Mouse (Mus musculus) forebrain, postnatal 0 days (tissue): ENCODE results near the gene Gabrb2. TPM values are rescaled to one million over a fixed set of nuclear protein-coding genes. Genes with fewer than 3 reads are reported as not detected.

Experiments
- ATAC-seq: fragments of 200-750 bp; cut with Nextera tagmentation; 2 replicates; pipeline ENCODE4 v1.8.0; 2017; ENCODE audit warnings: mild to moderate bottlenecking, moderate library complexity
- DNase-seq: peaks from one replicate; pipeline ENCODE4 v3.0.0-alpha.2; 2015
- H3K27ac ChIP-seq: fragments of 300-500 bp; sonication (generic); 2 replicates; pipeline ENCODE4 v1.5.1; 2014; ENCODE audit warnings: low read depth, mild to moderate bottlenecking, antibody characterized with exemption, low read length, moderate library complexity, mixed read lengths
- H3K27me3 ChIP-seq: fragments of 300-500 bp; sonication (generic); 2 replicates; pipeline ENCODE4 v1.6.1; 2014; ENCODE audit warnings: mild to moderate bottlenecking, low read length, mixed read lengths; ENCODE audit not compliant: insufficient read depth
- H3K36me3 ChIP-seq: fragments of 300-500 bp; sonication (generic); 2 replicates; pipeline ENCODE4 v1.6.1; 2014; ENCODE audit warnings: mild to moderate bottlenecking, moderate library complexity; ENCODE audit not compliant: insufficient read depth
- H3K4me1 ChIP-seq: fragments of 300-500 bp; sonication (generic); 2 replicates; pipeline ENCODE4 v1.6.1; 2014; ENCODE audit warnings: antibody characterized with exemption; ENCODE audit not compliant: insufficient read depth
- H3K4me2 ChIP-seq: fragments of 300-500 bp; sonication (generic); 2 replicates; pipeline ENCODE4 v1.6.1; 2014; ENCODE audit warnings: low read depth, mild to moderate bottlenecking, moderate library complexity
- H3K4me3 ChIP-seq: fragments of 300-500 bp; sonication (generic); 2 replicates; pipeline ENCODE4 v1.5.1; 2014; ENCODE audit warnings: low read depth, low read length, mixed read lengths
- H3K9ac ChIP-seq: fragments of 300-500 bp; sonication (generic); 2 replicates; pipeline ENCODE4 v1.6.1; 2014; ENCODE audit warnings: mild to moderate bottlenecking
- H3K9me3 ChIP-seq: fragments of 300-500 bp; sonication (generic); 2 replicates; pipeline ENCODE4 v1.6.1; 2016; ENCODE audit warnings: low read length
- CTCF ChIP-seq: sonication (generic); IDR thresholded peaks from 2 replicates; pipeline ENCODE4 v1.5.1; 2016; ENCODE audit warnings: antibody characterized with exemption, control low read depth, low read depth
- WGBS: fragments of 180-500 bp; shearing (Covaris S2); extraction: QIAGEN DNeasy Blood & Tissue Kit; methylation state at CpG from one replicate; pipeline ENCODE4 v1.1.7; 2014; 5-methylcytosine and 5-hydroxymethylcytosine counted together
- polyA plus RNA-seq: library from polyadenylated mRNA; unstranded; fragments of >200 nt; fragmentation: Nextera tagmentation; extraction: Ambion mirVana; gene quantifications from 2 replicates; pipeline ENCODE4 v1.2.1, GENCODE M21; 2015
- total RNA-seq: library from RNA; depleted of rRNA; stranded (reverse); fragments of >200 nt; gene quantifications from 2 replicates; pipeline ENCODE4 v1.2.3, GENCODE M21; 2014; rRNA removed

Gene Gabrb2
- total and polyA plus RNA-seq, 2 experiments from 2014 or later: 25.9 to 90.0 TPM

DNA sequence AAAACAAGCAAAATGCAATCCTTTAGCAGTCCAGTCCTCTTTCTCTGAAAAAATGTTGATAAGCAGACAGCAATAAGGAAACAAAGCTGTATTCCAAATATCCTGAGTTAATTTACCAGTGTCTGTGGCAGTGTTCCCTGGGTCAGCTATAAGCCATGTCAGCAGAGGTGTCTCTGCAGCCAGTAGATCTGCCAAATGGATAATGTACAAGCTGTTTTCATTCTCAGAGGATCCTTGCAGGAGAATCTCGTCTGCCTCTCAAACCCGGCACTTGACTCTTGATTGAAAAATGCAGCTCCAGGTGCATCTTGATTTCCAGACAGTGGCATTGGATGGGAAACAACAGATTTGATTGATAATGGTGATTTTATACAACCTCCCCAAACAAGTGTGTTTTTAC lies 198.6 kb downstream of the Gabrb2 start:
- WGBS: 69% methylated on average over 2 of the region's 2 CpGs

DNA sequence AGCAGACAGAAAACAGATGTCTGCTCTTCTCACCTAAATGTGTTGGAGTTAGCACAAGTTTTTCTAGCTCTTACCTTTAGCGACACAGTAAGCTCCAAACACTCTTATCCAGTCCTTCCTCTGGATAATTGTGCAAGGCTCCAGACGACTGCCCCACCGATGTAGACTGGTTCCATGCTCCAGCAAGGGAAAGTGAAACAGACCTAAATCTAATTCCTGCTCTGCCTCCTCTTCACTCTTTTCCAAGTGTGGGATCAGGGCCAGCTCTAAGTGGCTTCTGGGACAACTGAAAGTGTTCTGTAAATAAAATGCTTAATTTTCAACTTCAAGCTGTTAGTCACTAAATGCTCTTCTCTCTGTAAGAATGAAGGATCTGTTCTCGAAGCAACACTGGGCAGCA lies 201.6 kb downstream of the Gabrb2 start:
- no peak overlapping the region for H3K9ac ChIP-seq
- no peaks in the 10 kb centered on the region for H3K9me3 ChIP-seq
- H3K4me1 ChIP-seq: no peaks in the 10 kb centered on the region
- no peak overlapping the region for H3K27ac ChIP-seq
- no peaks in the 10 kb centered on the region for H3K27me3 ChIP-seq
- ATAC-seq (no peak), DNase-seq (no peak)
- H3K36me3 ChIP-seq: no peaks in the 10 kb centered on the region
- no peak overlapping the region for H3K4me3 ChIP-seq
- no peak overlapping the region for H3K4me2 ChIP-seq
- 75% methylated on average over 4 of the region's 4 CpGs for WGBS
- TF ChIP-seq CTCF: no peak

More for the DNA sequence above, 198.6 kb downstream of the Gabrb2 start:
- DNase-seq (no peak), ATAC-seq (no peak)
- no peaks in the 10 kb centered on the region for H3K4me1 ChIP-seq
- H3K27me3 ChIP-seq: no peaks in the 10 kb centered on the region
- no peak overlapping the region for H3K27ac ChIP-seq
- H3K4me2 ChIP-seq: no peak overlapping the region
- H3K9ac ChIP-seq: no peak overlapping the region
- H3K9me3 ChIP-seq: no peaks in the 10 kb centered on the region
- no peak for TF ChIP-seq CTCF
- H3K4me3 ChIP-seq: no peak overlapping the region
- H3K36me3 ChIP-seq: no peaks in the 10 kb centered on the region

DNA sequence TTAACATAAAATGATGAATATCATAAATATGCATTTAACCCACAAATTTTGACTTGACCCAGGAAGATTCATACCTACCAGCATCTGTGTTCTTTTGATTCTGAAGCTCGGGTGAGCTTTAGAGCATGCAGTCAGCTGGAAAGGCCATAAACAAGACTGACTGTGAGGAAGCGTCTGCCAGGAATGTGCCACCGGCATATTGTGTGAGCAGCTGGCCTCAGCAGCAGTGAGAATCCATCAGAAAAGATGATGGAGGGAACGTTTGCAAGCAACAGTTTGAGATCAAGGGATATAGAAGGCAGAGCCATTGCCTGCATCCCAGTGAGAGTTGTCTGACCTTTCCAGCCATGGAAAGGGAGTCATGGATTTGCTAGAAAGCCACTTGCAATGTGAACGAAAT lies 230.6 kb downstream of the Gabrb2 start:
- H3K9me3 ChIP-seq: no peaks in the 10 kb centered on the region
- no peak overlapping the region for H3K27ac ChIP-seq
- H3K4me2 ChIP-seq: no peak overlapping the region
- DNase-seq: peak; percentile 69
- H3K4me3 ChIP-seq: no peak overlapping the region
- no peaks in the 10 kb centered on the region for H3K36me3 ChIP-seq
- no peak overlapping the region for H3K9ac ChIP-seq
- no peak for TF ChIP-seq CTCF
- peak; percentile 77 for ATAC-seq
- H3K27me3 ChIP-seq: no peaks in the 10 kb centered on the region
- WGBS: 38% methylated on average over 5 of the region's 5 CpGs
- H3K4me1 ChIP-seq: no peaks in the 10 kb centered on the region

DNA sequence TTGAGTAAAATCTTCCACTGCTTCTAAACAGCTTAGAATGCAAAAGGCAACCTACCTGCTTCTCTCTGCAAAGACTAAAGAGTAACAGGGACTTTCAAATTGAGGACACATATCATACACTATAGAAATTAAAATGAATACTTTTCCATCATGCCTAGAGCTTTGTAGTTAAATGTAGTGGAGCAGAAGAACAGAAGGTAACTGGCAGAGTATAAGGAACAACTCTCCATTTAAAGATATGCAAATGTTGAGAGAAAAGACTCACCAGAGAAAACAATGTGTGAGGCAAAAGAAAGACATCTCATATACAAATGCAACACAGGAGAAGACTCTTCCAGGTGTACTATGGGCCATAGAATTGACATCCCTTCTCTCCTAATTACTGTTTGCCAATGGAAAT lies 232.0 kb downstream of the Gabrb2 start:
- DNase-seq (no peak), ATAC-seq (no peak)
- Histone ChIP-seq H3K36me3 (no peaks in the 10 kb centered on the region), H3K4me3 (no peak overlapping the region), H3K27me3 (no peaks in the 10 kb centered on the region), H3K9me3 (no peaks in the 10 kb centered on the region), H3K4me1 (no peaks in the 10 kb centered on the region), H3K27ac (no peak overlapping the region), H3K9ac (no peak overlapping the region), H3K4me2 (no peak overlapping the region)
- TF ChIP-seq CTCF: no peak

DNA sequence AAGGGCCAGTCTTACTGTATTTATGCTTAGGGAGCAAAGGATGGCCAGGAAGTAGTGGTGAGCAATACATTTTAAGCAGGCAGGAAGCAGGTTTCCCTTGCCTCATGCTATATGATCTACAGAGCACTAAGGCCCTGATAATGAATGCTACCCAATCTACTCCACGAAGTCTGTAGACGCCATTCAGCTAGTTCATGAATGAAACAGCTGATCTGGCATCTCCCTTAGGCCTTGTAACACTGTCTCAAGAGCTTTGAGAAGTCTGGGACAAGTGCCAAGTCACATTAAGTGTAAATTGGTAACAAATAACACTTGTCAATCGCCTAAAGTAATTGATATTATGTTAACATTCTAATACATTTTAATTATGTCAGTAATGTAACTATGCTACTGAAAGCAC lies 234.6 kb downstream of the Gabrb2 start:
- H3K4me3 ChIP-seq: no peak overlapping the region
- no peak overlapping the region for H3K9ac ChIP-seq
- H3K36me3 ChIP-seq: no peaks in the 10 kb centered on the region
- no peak overlapping the region for H3K27ac ChIP-seq
- peak; percentile 68 for ATAC-seq
- peak; percentile 46 for DNase-seq
- 7% methylated on average over 3 of the region's 3 CpGs for WGBS
- H3K9me3 ChIP-seq: no peaks in the 10 kb centered on the region
- H3K27me3 ChIP-seq: no peaks in the 10 kb centered on the region
- TF ChIP-seq CTCF: no peak
- no peak overlapping the region for H3K4me2 ChIP-seq
- H3K4me1 ChIP-seq: no peaks in the 10 kb centered on the region

DNA sequence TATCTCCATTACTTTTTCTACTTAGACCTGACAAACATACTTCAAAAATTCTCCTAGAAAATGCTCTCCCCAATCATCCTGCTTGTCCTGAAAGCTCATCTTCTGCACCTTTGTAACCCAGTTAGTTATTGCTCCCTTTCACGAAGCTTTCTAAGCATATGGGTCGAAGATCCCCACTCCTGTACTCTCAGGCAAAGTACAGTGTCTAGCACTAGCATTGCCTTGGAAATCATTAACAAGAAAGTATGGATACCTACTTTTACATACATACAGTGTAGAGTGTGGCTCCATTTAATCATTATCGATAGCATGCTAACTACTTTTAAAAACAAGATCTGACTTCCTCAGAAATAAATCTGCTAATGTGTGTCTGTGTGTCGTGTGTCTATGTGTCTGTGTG lies 249.1 kb downstream of the Gabrb2 start:
- ATAC-seq (no peak), DNase-seq (no peak)
- no peak for TF ChIP-seq CTCF
- 92% methylated on average over 4 of the region's 4 CpGs for WGBS
- Histone ChIP-seq H3K36me3 (no peaks in the 10 kb centered on the region), H3K4me2 (no peak overlapping the region), H3K27ac (no peak overlapping the region), H3K27me3 (no peaks in the 10 kb centered on the region), H3K4me1 (no peaks in the 10 kb centered on the region), H3K4me3 (no peak overlapping the region), H3K9me3 (no peaks in the 10 kb centered on the region), H3K9ac (no peak overlapping the region)

Other genes starting within 250 kb of the Gabrb2 start
- gene Gabra1, start 236.8 kb upstream of the Gabrb2 start, total RNA-seq: 33.1 and 41.7 TPM in 2 replicates
- gene Gabra1, start 236.8 kb upstream of the Gabrb2 start, polyA plus RNA-seq: 22.7 and 23.4 TPM in 2 replicates
- 0.15 TPM in 1 of 2 replicates, not detected in the other for gene Gabra6, start 98.7 kb upstream of the Gabrb2 start, total RNA-seq
- gene Gabra6, start 98.7 kb upstream of the Gabrb2 start, polyA plus RNA-seq: 0.18 TPM in 1 of 2 replicates, not detected in the other